Mouse (Mus musculus) E14TG2a.4 (cell line): ENCODE measurements at regions not wholly inside any gene's neighbourhood (a gene's known extent, or its start where the extent isn't known, plus 50 kb on each side); places are given as distances from the start of the nearest gene placed in this dataset.

Experiments used
- CTCF ChIP-seq: conservative IDR thresholded peaks from 2 replicates; pipeline ENCODE4 v1.5.1; 2014; ENCODE audit warnings: low read length
- NANOG ChIP-seq: IDR thresholded peaks from 2 replicates; pipeline ENCODE4 v1.6.1; 2014; ENCODE audit warnings: borderline replicate concordance, low read length, mixed read lengths
- POU5F1 ChIP-seq: IDR thresholded peaks from 2 replicates; pipeline ENCODE4 v1.6.1; 2014; ENCODE audit warnings: low read length, borderline replicate concordance

DNA sequence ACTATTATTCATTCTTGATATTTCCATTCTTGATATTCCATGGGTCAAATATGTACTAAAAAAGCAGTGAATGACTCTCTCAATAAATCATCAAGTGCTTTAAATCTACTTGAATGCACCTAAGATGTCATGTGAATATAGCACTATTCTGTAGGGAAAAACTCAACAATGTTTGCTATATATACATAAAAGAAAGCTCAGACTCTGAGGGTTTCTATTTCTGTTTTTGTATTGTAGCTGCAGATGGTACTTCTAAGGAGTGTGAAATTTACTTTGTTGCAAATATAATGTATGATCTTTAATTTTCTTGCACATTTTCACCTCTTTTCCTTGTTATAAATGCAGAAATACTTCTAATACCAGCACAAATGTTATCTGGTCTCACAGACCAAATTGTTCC lies 671.4 kb upstream of the Gm10801 start:
- TF ChIP-seq CTCF (no peak), POU5F1 (no peak), NANOG (no peak)
